Mouse (Mus musculus): Measurements from ENCODE around the gene Oosp1. TPM values are rescaled to one million over a fixed set of nuclear protein-coding genes. Genes with fewer than 3 reads are reported as not detected.

Oosp1 gene
- polyA plus RNA-seq, 2 experiments = not detected

DNA sequence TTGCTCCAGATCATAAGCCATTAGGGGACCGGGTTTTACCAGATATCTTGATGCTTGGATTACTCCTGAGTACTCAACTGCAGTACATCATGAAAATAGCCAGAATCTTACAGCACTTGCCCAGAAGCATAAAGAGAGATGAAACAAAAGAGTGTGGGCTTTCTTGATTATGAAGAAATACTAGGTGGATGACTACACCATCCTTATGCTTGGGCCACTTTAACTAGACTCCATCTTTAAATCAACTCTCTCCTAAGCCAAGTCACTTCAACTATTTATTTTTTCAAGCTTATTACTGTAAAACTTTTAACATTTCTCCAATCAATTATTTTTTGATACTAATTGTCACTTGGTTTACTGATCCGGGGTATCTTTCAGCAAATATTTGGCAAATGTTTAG, 32.9 kb upstream of the Oosp1 start:
- H3K9me3 ChIP-seq (ENCODE audit: control insufficient read depth, low read length) = no peaks in the 10 kb centered on the region
- no peak overlapping the region for H3K4me2 ChIP-seq (replicated peaks; ENCODE audit: low read depth, low read length, severe bottlenecking)
- TF ChIP-seq POLR2A (IDR thresholded peaks at IDR 0.05; ENCODE audit: borderline replicate concordance, extremely low read depth, insufficient read depth, insufficient read length) = no peak
- no peak for DNase-seq (ENCODE audit: low spot score)
- H3K9ac ChIP-seq (ENCODE audit: low read depth, low read length, severe bottlenecking) = no peak overlapping the region
- H3K27ac ChIP-seq (replicated peaks; ENCODE audit: low read depth, low read length) = no peak overlapping the region
- no peaks in the 10 kb centered on the region for H3K4me1 ChIP-seq (ENCODE audit: control insufficient read depth, insufficient read depth, low read length)
- H3K36me3 ChIP-seq (ENCODE audit: control insufficient read depth, insufficient read depth, low read length) = no peaks in the 10 kb centered on the region
- H3K27me3 ChIP-seq (ENCODE audit: control insufficient read depth, insufficient read depth, low read length) = no peaks in the 10 kb centered on the region
- ATAC-seq (ENCODE audit: low FRiP score, low read depth) = no peak
- WGBS = 88% methylated on average over 2 of the region's 2 CpGs
- H3K4me3 ChIP-seq (replicated peaks; ENCODE audit: low read length) = no peak overlapping the region

DNA sequence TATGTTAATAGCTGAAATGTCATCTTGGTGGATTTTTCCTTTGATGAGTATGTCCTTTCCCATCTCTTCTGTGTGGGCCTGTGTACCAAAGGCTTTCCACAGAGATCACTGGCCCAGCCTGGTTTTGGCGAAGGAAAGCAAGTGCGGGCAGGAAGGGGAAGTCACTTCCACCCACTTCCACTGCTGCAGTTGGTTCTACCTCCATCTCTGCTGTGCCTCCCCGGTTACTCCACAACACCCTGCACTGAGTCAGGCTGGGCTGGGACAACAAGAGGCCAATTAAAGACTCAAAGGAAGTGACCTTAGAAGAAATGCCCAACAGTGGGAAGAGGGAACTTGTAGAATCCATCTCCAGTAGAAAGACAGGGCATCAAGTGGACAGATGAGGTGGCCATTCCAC, 29.1 kb upstream of the Oosp1 start:
- ATAC-seq (ENCODE audit: low FRiP score, low read depth) = no peak

DNA sequence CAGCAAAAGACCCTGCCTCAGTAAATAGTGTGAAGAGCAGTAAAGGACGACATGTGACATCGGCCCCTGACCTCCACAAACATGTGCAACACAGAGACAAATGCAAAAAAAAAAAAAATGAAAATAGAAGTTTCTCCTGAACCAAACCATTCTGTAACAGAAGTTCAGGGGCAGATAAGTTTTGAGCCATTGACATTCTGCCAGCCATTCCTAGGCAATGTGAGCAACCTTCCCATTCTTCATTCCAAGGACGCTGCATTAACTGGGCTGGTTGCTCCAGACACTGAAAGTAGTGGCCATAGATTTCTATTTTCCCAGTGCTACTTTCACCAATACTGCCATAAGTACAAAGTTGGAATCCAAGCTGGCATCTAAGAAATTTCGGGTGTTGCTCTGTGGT, 21.5 kb upstream of the Oosp1 start:
- H3K27me3 ChIP-seq (ENCODE audit: control insufficient read depth, insufficient read depth, low read length) = no peaks in the 10 kb centered on the region
- no peak for TF ChIP-seq POLR2A (IDR thresholded peaks at IDR 0.05; ENCODE audit: borderline replicate concordance, extremely low read depth, insufficient read depth, insufficient read length)
- ATAC-seq (ENCODE audit: low FRiP score, low read depth) (no peak), DNase-seq (ENCODE audit: low spot score) (no peak)
- H3K27ac ChIP-seq (replicated peaks; ENCODE audit: low read depth, low read length) = no peak overlapping the region
- no peaks in the 10 kb centered on the region for H3K9me3 ChIP-seq (ENCODE audit: control insufficient read depth, low read length)
- H3K36me3 ChIP-seq (ENCODE audit: control insufficient read depth, insufficient read depth, low read length) = no peaks in the 10 kb centered on the region
- H3K9ac ChIP-seq (ENCODE audit: low read depth, low read length, severe bottlenecking) = no peak overlapping the region
- WGBS = 84% methylated on average over 4 of the region's 4 CpGs
- no peaks in the 10 kb centered on the region for H3K4me1 ChIP-seq (ENCODE audit: control insufficient read depth, insufficient read depth, low read length)
- no peak overlapping the region for H3K4me3 ChIP-seq (replicated peaks; ENCODE audit: low read length)
- no peak overlapping the region for H3K4me2 ChIP-seq (replicated peaks; ENCODE audit: low read depth, low read length, severe bottlenecking)

More for the DNA sequence above, 29.1 kb upstream of the Oosp1 start:
- no peak overlapping the region for H3K4me2 ChIP-seq (replicated peaks; ENCODE audit: low read depth, low read length, severe bottlenecking)
- H3K36me3 ChIP-seq (ENCODE audit: control insufficient read depth, insufficient read depth, low read length) = no peaks in the 10 kb centered on the region
- TF ChIP-seq POLR2A (IDR thresholded peaks at IDR 0.05; ENCODE audit: borderline replicate concordance, extremely low read depth, insufficient read depth, insufficient read length) = no peak
- no peak overlapping the region for H3K4me3 ChIP-seq (replicated peaks; ENCODE audit: low read length)
- H3K9ac ChIP-seq (ENCODE audit: low read depth, low read length, severe bottlenecking) = no peak overlapping the region
- no peak overlapping the region for H3K27ac ChIP-seq (replicated peaks; ENCODE audit: low read depth, low read length)
- no peaks in the 10 kb centered on the region for H3K9me3 ChIP-seq (ENCODE audit: control insufficient read depth, low read length)
- H3K4me1 ChIP-seq (ENCODE audit: control insufficient read depth, insufficient read depth, low read length) = no peaks in the 10 kb centered on the region
- WGBS = 92% methylated on average over 3 of the region's 3 CpGs
- H3K27me3 ChIP-seq (ENCODE audit: control insufficient read depth, insufficient read depth, low read length) = no peaks in the 10 kb centered on the region
- DNase-seq (ENCODE audit: low spot score) = no peak

DNA sequence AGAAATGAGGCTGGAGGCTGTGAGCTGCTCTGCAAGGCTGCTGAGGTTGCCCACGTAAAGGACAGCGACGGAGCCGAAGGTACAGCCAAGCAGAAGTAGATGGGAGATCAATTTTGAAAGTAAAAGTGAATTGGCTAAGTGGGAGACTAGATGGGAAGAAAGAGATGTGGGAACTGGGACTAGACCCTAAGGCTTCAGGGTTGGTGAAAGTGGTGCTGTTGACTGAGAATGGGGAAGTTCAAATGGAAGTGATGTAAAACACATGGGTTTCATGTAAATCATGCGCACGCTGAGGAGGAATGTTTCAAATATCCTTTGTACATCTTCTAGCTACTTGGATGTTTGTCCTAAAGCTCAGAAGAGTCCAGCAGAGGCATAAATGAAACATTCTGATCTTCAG, 7.4 kb upstream of the Oosp1 start:
- H3K27ac ChIP-seq (replicated peaks; ENCODE audit: low read depth, low read length) = no peak overlapping the region
- no peaks in the 10 kb centered on the region for H3K36me3 ChIP-seq (ENCODE audit: control insufficient read depth, insufficient read depth, low read length)
- H3K4me1 ChIP-seq (ENCODE audit: control insufficient read depth, insufficient read depth, low read length) = no peaks in the 10 kb centered on the region
- no peak overlapping the region for H3K4me3 ChIP-seq (replicated peaks; ENCODE audit: low read length)
- DNase-seq (ENCODE audit: low spot score) = no peak
- H3K4me2 ChIP-seq (replicated peaks; ENCODE audit: low read depth, low read length, severe bottlenecking) = no peak overlapping the region
- WGBS = 82% methylated on average over 6 of the region's 6 CpGs
- no peak for TF ChIP-seq POLR2A (IDR thresholded peaks at IDR 0.05; ENCODE audit: borderline replicate concordance, extremely low read depth, insufficient read depth, insufficient read length)
- ATAC-seq (ENCODE audit: low FRiP score, low read depth) = no peak
- H3K9ac ChIP-seq (ENCODE audit: low read depth, low read length, severe bottlenecking) = no peak overlapping the region
- no peaks in the 10 kb centered on the region for H3K27me3 ChIP-seq (ENCODE audit: control insufficient read depth, insufficient read depth, low read length)
- H3K9me3 ChIP-seq (ENCODE audit: control insufficient read depth, low read length) = no peaks in the 10 kb centered on the region

DNA sequence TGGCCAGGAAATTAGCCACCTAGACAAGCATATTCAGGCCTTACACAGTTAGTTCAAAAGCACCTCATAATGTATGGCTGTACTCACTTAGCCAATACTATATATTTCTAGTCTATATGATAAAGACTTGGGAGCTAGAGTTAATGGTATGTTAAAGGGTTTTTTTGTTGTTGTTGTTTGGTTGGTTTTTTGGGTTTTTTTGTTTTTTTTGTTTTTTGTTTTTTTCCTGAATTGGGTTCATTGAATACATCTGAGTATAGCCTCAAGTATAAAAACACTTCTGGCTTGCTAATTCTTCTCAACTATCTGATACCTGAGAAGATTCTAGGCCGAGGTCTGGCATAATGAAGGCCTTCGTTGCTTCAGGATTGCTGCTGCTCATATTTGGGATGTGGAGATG, 5.8 kb upstream of the Oosp1 start, which contains the start of gene Oosp3:
Oosp3 (plus strand) TSS at position 301 of the 400 bp plus-strand sequence.
- Histone ChIP-seq H3K9me3 (ENCODE audit: control insufficient read depth, low read length) (no peaks in the 10 kb centered on the region), H3K4me3 (replicated peaks; ENCODE audit: low read length) (no peak within 1 kb of the TSS), H3K4me1 (ENCODE audit: control insufficient read depth, insufficient read depth, low read length) (no peaks in the 10 kb centered on the region), H3K9ac (ENCODE audit: low read depth, low read length, severe bottlenecking) (no peak within 1 kb of the TSS), H3K27me3 (ENCODE audit: control insufficient read depth, insufficient read depth, low read length) (no peaks in the 10 kb centered on the region), H3K27ac (replicated peaks; ENCODE audit: low read depth, low read length) (no peak within 1 kb of the TSS), H3K4me2 (replicated peaks; ENCODE audit: low read depth, low read length, severe bottlenecking) (no peak within 1 kb of the TSS), H3K36me3 (ENCODE audit: control insufficient read depth, insufficient read depth, low read length) (no peaks in the 10 kb centered on the region)
- no peak for DNase-seq (ENCODE audit: low spot score)
- WGBS = 73% methylated on average over 2 of the region's 2 CpGs
- TF ChIP-seq POLR2A (IDR thresholded peaks at IDR 0.05; ENCODE audit: borderline replicate concordance, extremely low read depth, insufficient read depth, insufficient read length) = no peak
- no peak for ATAC-seq (ENCODE audit: low FRiP score, low read depth)

DNA sequence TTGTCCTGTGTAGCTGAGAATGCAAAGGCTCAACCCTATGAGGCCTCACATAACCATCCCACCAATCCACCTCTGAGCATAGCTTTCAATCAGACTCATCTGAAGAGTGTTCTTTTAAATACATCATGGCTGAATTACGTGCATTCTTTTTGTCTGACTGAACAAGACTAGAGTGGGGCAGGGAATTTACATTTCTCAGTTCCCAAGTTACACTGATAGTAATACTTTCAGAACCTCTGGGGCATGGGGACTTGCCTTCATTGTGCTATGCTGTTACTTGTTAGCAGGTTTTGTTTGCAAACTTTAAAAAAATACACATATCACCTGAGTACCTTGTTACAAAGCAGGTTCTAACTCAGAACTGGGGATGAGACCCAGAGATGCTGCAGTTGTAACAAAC, 504 bp upstream of the Oosp1 start:
- Histone ChIP-seq H3K27me3 (ENCODE audit: control insufficient read depth, insufficient read depth, low read length) (no peaks in the 10 kb centered on the region), H3K9me3 (ENCODE audit: control insufficient read depth, low read length) (no peaks in the 10 kb centered on the region), H3K4me3 (replicated peaks; ENCODE audit: low read length) (no peak overlapping the region), H3K4me2 (replicated peaks; ENCODE audit: low read depth, low read length, severe bottlenecking) (no peak overlapping the region), H3K36me3 (ENCODE audit: control insufficient read depth, insufficient read depth, low read length) (no peaks in the 10 kb centered on the region), H3K9ac (ENCODE audit: low read depth, low read length, severe bottlenecking) (no peak overlapping the region), H3K4me1 (ENCODE audit: control insufficient read depth, insufficient read depth, low read length) (no peaks in the 10 kb centered on the region), H3K27ac (replicated peaks; ENCODE audit: low read depth, low read length) (no peak overlapping the region)
- ATAC-seq (ENCODE audit: low FRiP score, low read depth) (no peak), DNase-seq (ENCODE audit: low spot score) (no peak)
- 69% methylated on average over 1 of the region's 1 CpGs for WGBS
- TF ChIP-seq POLR2A (IDR thresholded peaks at IDR 0.05; ENCODE audit: borderline replicate concordance, extremely low read depth, insufficient read depth, insufficient read length) = no peak
